Mouse (Mus musculus): Measurements from ENCODE around the gene Helt. TPM values are rescaled to one million over a fixed set of nuclear protein-coding genes. Genes with fewer than 3 reads are reported as not detected.
A peak's percentile ranks its signal among the peaks of the same experiment; 100 is the strongest.

The Helt gene
- polyA plus RNA-seq, 1 experiment from 2014 or later = not detected

- Histone ChIP-seq H3K27me3 (replicated peaks; ENCODE audit: control insufficient read depth, insufficient read depth, low read length) (no peaks in the 10 kb centered on the region), H3K9me3 (ENCODE audit: control insufficient read depth) (no peaks in the 10 kb centered on the region), H3K4me3 (ENCODE audit: low read depth, low read length) (no peak overlapping the region), H3K4me1 (replicated peaks; ENCODE audit: control insufficient read depth, insufficient read depth, low read length) (peaks cover 11% of the 10 kb centered on the region; the same call in 1 of the 2 replicates), H3K27ac (ENCODE audit: low read depth, low read length) (no peak overlapping the region), H3K9ac (ENCODE audit: low read depth, low read length) (no peak overlapping the region), H3K36me3 (ENCODE audit: control insufficient read depth, insufficient read depth) (no peaks in the 10 kb centered on the region), H3K4me2 (replicated peaks; ENCODE audit: low read depth) (no peak overlapping the region)
- ATAC-seq = no peak
- WGBS = 55% methylated on average over 2 of the region's 2 CpGs
- peak; percentile 52 for TF ChIP-seq CTCF (IDR thresholded peaks at IDR 0.05; ENCODE audit: low read depth)
Measured at GRCm38 (mm10) chr8:46322833-46323232, 28.4 kb upstream of the Helt start.

GRCm38 (mm10) chr8:46322421-46322820 is 27.9 kb upstream of the Helt start:
- no peak overlapping the region for H3K27ac ChIP-seq (ENCODE audit: low read depth, low read length)
- TF ChIP-seq CTCF (IDR thresholded peaks at IDR 0.05; ENCODE audit: low read depth) = no peak

GRCm38 (mm10) chr8:46318802-46319201 is 24.3 kb upstream of the Helt start:
- Histone ChIP-seq H3K9ac (ENCODE audit: low read depth, low read length) (no peak overlapping the region), H3K4me3 (ENCODE audit: low read depth, low read length) (no peak overlapping the region), H3K27ac (ENCODE audit: low read depth, low read length) (no peak overlapping the region), H3K9me3 (ENCODE audit: control insufficient read depth) (no peaks in the 10 kb centered on the region), H3K4me2 (replicated peaks; ENCODE audit: low read depth) (no peak overlapping the region), H3K4me1 (replicated peaks; ENCODE audit: control insufficient read depth, insufficient read depth, low read length) (peaks cover 3% of the 10 kb centered on the region; the same call in 1 of the 2 replicates), H3K36me3 (ENCODE audit: control insufficient read depth, insufficient read depth) (no peaks in the 10 kb centered on the region), H3K27me3 (replicated peaks; ENCODE audit: control insufficient read depth, insufficient read depth, low read length) (no peaks in the 10 kb centered on the region)
- no peak for ATAC-seq
- TF ChIP-seq CTCF (IDR thresholded peaks at IDR 0.05; ENCODE audit: low read depth) = no peak
- 92% methylated on average over 5 of the region's 5 CpGs for WGBS

More at GRCm38 (mm10) chr8:46322421-46322820, 27.9 kb upstream of the Helt start:
- H3K27me3 ChIP-seq (replicated peaks; ENCODE audit: control insufficient read depth, insufficient read depth, low read length) = no peaks in the 10 kb centered on the region
- ATAC-seq = no peak
- no peak overlapping the region for H3K9ac ChIP-seq (ENCODE audit: low read depth, low read length)
- H3K4me2 ChIP-seq (replicated peaks; ENCODE audit: low read depth) = no peak overlapping the region
- H3K9me3 ChIP-seq (ENCODE audit: control insufficient read depth) = no peaks in the 10 kb centered on the region
- peaks cover 11% of the 10 kb centered on the region; the same call in 1 of the 2 replicates for H3K4me1 ChIP-seq (replicated peaks; ENCODE audit: control insufficient read depth, insufficient read depth, low read length)
- WGBS = 93% methylated on average over 4 of the region's 4 CpGs
- no peak overlapping the region for H3K4me3 ChIP-seq (ENCODE audit: low read depth, low read length)
- H3K36me3 ChIP-seq (ENCODE audit: control insufficient read depth, insufficient read depth) = no peaks in the 10 kb centered on the region

GRCm38 (mm10) chr8:46317161-46317560 is 22.7 kb upstream of the Helt start:
- Histone ChIP-seq H3K9ac (ENCODE audit: low read depth, low read length) (no peak overlapping the region), H3K27me3 (replicated peaks; ENCODE audit: control insufficient read depth, insufficient read depth, low read length) (no peaks in the 10 kb centered on the region), H3K4me3 (ENCODE audit: low read depth, low read length) (no peak overlapping the region), H3K4me1 (replicated peaks; ENCODE audit: control insufficient read depth, insufficient read depth, low read length) (no peaks in the 10 kb centered on the region), H3K9me3 (ENCODE audit: control insufficient read depth) (no peaks in the 10 kb centered on the region), H3K27ac (ENCODE audit: low read depth, low read length) (no peak overlapping the region), H3K36me3 (ENCODE audit: control insufficient read depth, insufficient read depth) (no peaks in the 10 kb centered on the region), H3K4me2 (replicated peaks; ENCODE audit: low read depth) (no peak overlapping the region)
- WGBS = 80% methylated on average over 7 of the region's 7 CpGs
- TF ChIP-seq CTCF (IDR thresholded peaks at IDR 0.05; ENCODE audit: low read depth) = no peak
- no peak for ATAC-seq

- H3K9me3 ChIP-seq (ENCODE audit: control insufficient read depth) = no peaks in the 10 kb centered on the region
- H3K27ac ChIP-seq (ENCODE audit: low read depth, low read length) = no peak overlapping the region
- H3K4me2 ChIP-seq (replicated peaks; ENCODE audit: low read depth) = no peak overlapping the region
- 76% methylated on average over 3 of the region's 3 CpGs for WGBS
- no peak for TF ChIP-seq CTCF (IDR thresholded peaks at IDR 0.05; ENCODE audit: low read depth)
- H3K27me3 ChIP-seq (replicated peaks; ENCODE audit: control insufficient read depth, insufficient read depth, low read length) = no peaks in the 10 kb centered on the region
- no peak for ATAC-seq
- H3K9ac ChIP-seq (ENCODE audit: low read depth, low read length) = no peak overlapping the region
- H3K4me1 ChIP-seq (replicated peaks; ENCODE audit: control insufficient read depth, insufficient read depth, low read length) = no peaks in the 10 kb centered on the region
- H3K4me3 ChIP-seq (ENCODE audit: low read depth, low read length) = no peak overlapping the region
- H3K36me3 ChIP-seq (ENCODE audit: control insufficient read depth, insufficient read depth) = no peaks in the 10 kb centered on the region
Measured at GRCm38 (mm10) chr8:46313798-46314197, 19.3 kb upstream of the Helt start.

GRCm38 (mm10) chr8:46311159-46311558 is 16.7 kb upstream of the Helt start:
- Histone ChIP-seq H3K4me2 (replicated peaks; ENCODE audit: low read depth) (no peak overlapping the region), H3K27me3 (replicated peaks; ENCODE audit: control insufficient read depth, insufficient read depth, low read length) (no peaks in the 10 kb centered on the region), H3K9me3 (ENCODE audit: control insufficient read depth) (no peaks in the 10 kb centered on the region), H3K4me1 (replicated peaks; ENCODE audit: control insufficient read depth, insufficient read depth, low read length) (no peaks in the 10 kb centered on the region), H3K4me3 (ENCODE audit: low read depth, low read length) (no peak overlapping the region), H3K27ac (ENCODE audit: low read depth, low read length) (no peak overlapping the region), H3K36me3 (ENCODE audit: control insufficient read depth, insufficient read depth) (no peaks in the 10 kb centered on the region), H3K9ac (ENCODE audit: low read depth, low read length) (no peak overlapping the region)
- peak; percentile 72 for ATAC-seq
- 13% methylated on average over 10 of the region's 10 CpGs for WGBS
- peak; percentile 97 for TF ChIP-seq CTCF (IDR thresholded peaks at IDR 0.05; ENCODE audit: low read depth)

- Histone ChIP-seq H3K27ac (ENCODE audit: low read depth, low read length) (no peak overlapping the region), H3K4me1 (replicated peaks; ENCODE audit: control insufficient read depth, insufficient read depth, low read length) (no peaks in the 10 kb centered on the region), H3K9me3 (ENCODE audit: control insufficient read depth) (no peaks in the 10 kb centered on the region), H3K36me3 (ENCODE audit: control insufficient read depth, insufficient read depth) (no peaks in the 10 kb centered on the region), H3K27me3 (replicated peaks; ENCODE audit: control insufficient read depth, insufficient read depth, low read length) (no peaks in the 10 kb centered on the region), H3K9ac (ENCODE audit: low read depth, low read length) (no peak overlapping the region), H3K4me2 (replicated peaks; ENCODE audit: low read depth) (no peak overlapping the region), H3K4me3 (ENCODE audit: low read depth, low read length) (no peak overlapping the region)
- TF ChIP-seq CTCF (IDR thresholded peaks at IDR 0.05; ENCODE audit: low read depth) = no peak
- 80% methylated on average over 2 of the region's 2 CpGs for WGBS
- no peak for ATAC-seq
Measured at GRCm38 (mm10) chr8:46308189-46308588, 13.7 kb upstream of the Helt start.

Measured in intestine, postnatal 0 days (tissue).